9 mouse cellular contexts compared by ENCODE assay signal in genomic region chr13:23740910-23741309, GRCm38 (mm10). TPM values are rescaled to one million over a fixed set of nuclear protein-coding genes. Genes with fewer than 3 reads are reported as not detected.
DNase-seq lines count a peak whose midpoint lies in the region; ATAC-seq and TF ChIP-seq lines count a peak whose summit lies in the region.
"Had no signal": no experiment of that assay in that cellular context is flagged by ENCODE, and none has a peak within 500 bp of the region (broad histone marks: within the 10 kb centered on the region; RNA-seq: fewer than 3 reads in every experiment).

No protein-coding gene starts in this region.

- no peaks in the 10 kb centered on the region for H3K36me3 ChIP-seq in heart, embryonic 12.5 days
- H3K36me3 ChIP-seq in ES-Bruce4 (ENCODE audit: control insufficient read depth, insufficient read depth, low read length, poor library complexity, severe bottlenecking): no peaks in the 10 kb centered on the region
- no peaks in the 10 kb centered on the region for H3K36me3 ChIP-seq in heart, embryonic 16.5 days (ENCODE audit: control insufficient read depth, insufficient read depth)
- H3K36me3 ChIP-seq in liver, embryonic 14.5 days (replicated peaks; ENCODE audit: control insufficient read depth, insufficient read depth, low read depth): no peaks in the 10 kb centered on the region

- no peak for TF ChIP-seq POLR2A in ES-Bruce4 (IDR thresholded peaks at IDR 0.05; ENCODE audit: insufficient read depth, low read length)

- ATAC-seq in heart, embryonic 12.5 days (ENCODE audit: insufficient number of reproducible peaks, low FRiP score): no peak
- no peak for ATAC-seq in heart, embryonic 16.5 days (replicated peaks; ENCODE audit: extremely low read depth, insufficient read depth, low FRiP score)
- ATAC-seq in liver, embryonic 14.5 days (ENCODE audit: insufficient read depth): no peak
- ATAC-seq: Patski had no signal

- no peak for TF ChIP-seq CTCF in ES-Bruce4 (IDR thresholded peaks at IDR 0.05; ENCODE audit: low read depth, low read length)
- TF ChIP-seq CTCF in liver, embryonic 14.5 days (IDR thresholded peaks at IDR 0.05; ENCODE audit: low read depth): no peak

- peak overlapping the region; percentile 96 for H3K4me2 ChIP-seq in heart, embryonic 12.5 days
- H3K4me2 ChIP-seq in heart, embryonic 16.5 days (ENCODE audit: low read depth, low read length): peak overlapping the region; percentile 95
- peak overlapping the region; percentile 94 for H3K4me2 ChIP-seq in liver, embryonic 14.5 days (ENCODE audit: low read depth)

- H3K27me3 ChIP-seq in heart, embryonic 12.5 days (replicated peaks): no peaks in the 10 kb centered on the region
- no peaks in the 10 kb centered on the region for H3K27me3 ChIP-seq in ES-Bruce4 (ENCODE audit: control insufficient read depth, insufficient read depth, low read length, poor library complexity, severe bottlenecking)
- no peaks in the 10 kb centered on the region for H3K27me3 ChIP-seq in heart, embryonic 16.5 days (ENCODE audit: control insufficient read depth, insufficient read depth, low read length)
- no peaks in the 10 kb centered on the region for H3K27me3 ChIP-seq in liver, embryonic 14.5 days (ENCODE audit: control insufficient read depth, insufficient read depth, low read length)
- H3K27me3 ChIP-seq: Patski had no signal

- DNase-seq in heart, adult 9 months (ENCODE audit: low spot score in 2 of 2): no peak
- DNase-seq in liver, embryonic 14.5 days (ENCODE audit: low read depth in 3 of 3, low spot score in 3 of 3): no peak
- no peak for DNase-seq in left cerebral cortex, adult 9 months (ENCODE audit: low spot score in 2 of 2)
- no peak for DNase-seq in cerebellum, adult 18-20 months
- DNase-seq in gastrocnemius, postnatal 25 days: no peak

- no peak overlapping the region for H3K9ac ChIP-seq in heart, embryonic 12.5 days
- peak overlapping the region; percentile 83 for H3K9ac ChIP-seq in ES-Bruce4 (ENCODE audit: low read depth, poor library complexity, severe bottlenecking)
- H3K9ac ChIP-seq in heart, embryonic 16.5 days (ENCODE audit: low read length): no peak overlapping the region
- H3K9ac ChIP-seq in liver, embryonic 14.5 days (replicated peaks): peak overlapping the region; percentile 97

- H3K9me3 ChIP-seq in heart, embryonic 12.5 days (replicated peaks): no peaks in the 10 kb centered on the region
- no peaks in the 10 kb centered on the region for H3K9me3 ChIP-seq in ES-Bruce4 (replicated peaks; ENCODE audit: control insufficient read depth, insufficient read depth, low read length, poor library complexity, severe bottlenecking)
- no peaks in the 10 kb centered on the region for H3K9me3 ChIP-seq in heart, embryonic 16.5 days (replicated peaks; ENCODE audit: control insufficient read depth, low read length)
- no peaks in the 10 kb centered on the region for H3K9me3 ChIP-seq in liver, embryonic 14.5 days (ENCODE audit: control insufficient read depth, low read length)

- peaks cover 7% of the 10 kb centered on the region for H3K4me1 ChIP-seq in heart, embryonic 12.5 days (replicated peaks)
- H3K4me1 ChIP-seq in ES-Bruce4 (ENCODE audit: control insufficient read depth, insufficient read depth, low read length): no peaks in the 10 kb centered on the region
- H3K4me1 ChIP-seq in heart, embryonic 16.5 days (ENCODE audit: control insufficient read depth, insufficient read depth, low read length): peaks cover 18% of the 10 kb centered on the region
- H3K4me1 ChIP-seq in liver, embryonic 14.5 days (replicated peaks; ENCODE audit: control insufficient read depth in 2 of 2, insufficient read depth in 2 of 2, low read length in 1 of 2): peaks cover 16 to 24% of the 10 kb centered on the region in 2 experiments

- H3K4me3 ChIP-seq in heart, embryonic 12.5 days: 0 out of 2 replicates have a peak overlapping the region, but pooled peaks have one; percentile 4
- H3K4me3 ChIP-seq in ES-Bruce4 (ENCODE audit: low read depth, low read length): no peak overlapping the region
- H3K4me3 ChIP-seq in heart, embryonic 16.5 days (ENCODE audit: low read length): no peak overlapping the region
- peak overlapping the region; percentile 65 to 86; a peak in 3 of 4 replicates for H3K4me3 ChIP-seq in liver, embryonic 14.5 days (ENCODE audit: insufficient read depth in 1 of 2, low read depth in 2 of 2, low read length in 2 of 2)

- peak overlapping the region; percentile 100; the same call in 1 of the 2 replicates for H3K27ac ChIP-seq in heart, embryonic 12.5 days (ENCODE audit: poor library complexity, severe bottlenecking)
- peak overlapping the region; percentile 91 for H3K27ac ChIP-seq in ES-Bruce4 (ENCODE audit: insufficient read depth, low read length)
- peak overlapping the region; percentile 39 for H3K27ac ChIP-seq in heart, embryonic 16.5 days (ENCODE audit: low read length)
- peak overlapping the region; percentile 99 for H3K27ac ChIP-seq in liver, embryonic 14.5 days

- no peak for TF ChIP-seq EP300 in ES-Bruce4 (IDR thresholded peaks at IDR 0.05; ENCODE audit: insufficient read depth, low read depth, low read length)
- no peak for TF ChIP-seq EP300 in liver, embryonic 14.5 days (IDR thresholded peaks at IDR 0.05; ENCODE audit: low read depth)

- whole genome bisulfite sequencing in heart, embryonic 12.5 days: 49% methylated on average over 5 of the region's 5 CpGs
- WGBS in heart, embryonic 16.5 days: 54% methylated on average over 5 of the region's 5 CpGs
- 22% methylated on average over 5 of the region's 5 CpGs for WGBS in liver, embryonic 14.5 days (ENCODE audit: insufficient replicate concordance)

RNA-seq across cellular contexts. Expression of gene Hist1h1c, which starts 2.3 kb away (rescaled TPM):
- polyA plus RNA-seq in heart, embryonic 12.5 days (2016; fragmentation: Nextera tagmentation; extraction: Ambion mirVana): 36.5 and 41.9 TPM in 2 replicates
- polyA plus RNA-seq in ES-Bruce4 (2011; ENCODE audit: insufficient read depth, insufficient read length, low read depth, missing spikeins): 10.8 and 13.3 TPM in 2 replicates
- 38.0 and 38.5 TPM in 2 replicates for polyA plus RNA-seq in heart, embryonic 16.5 days (2015; fragmentation: Nextera tagmentation; extraction: Ambion mirVana)
- 37.4 and 46.8 TPM in 2 replicates for polyA plus RNA-seq in liver, embryonic 14.5 days (2012; rRNA removed)
- 72.5 and 86.6 TPM in 2 replicates for polyA plus RNA-seq in liver, embryonic 14.5 days (2014; fragmentation: Nextera tagmentation; extraction: Ambion mirVana)
- 100 to 1,000 TPM; 156 to 159 TPM for total RNA-seq in gastrocnemius, postnatal 25 days (2021)

RNA-seq across cellular contexts. Expression of gene Hist1h3c, which starts 4.5 kb away (rescaled TPM):
- polyA plus RNA-seq in heart, embryonic 12.5 days (2016; fragmentation: Nextera tagmentation; extraction: Ambion mirVana): 3.0 and 5.1 TPM in 2 replicates
- polyA plus RNA-seq in ES-Bruce4 (2011; ENCODE audit: insufficient read depth, insufficient read length, low read depth, missing spikeins): 3.6 and 8.6 TPM in 2 replicates
- 3.0 and 3.8 TPM in 2 replicates for polyA plus RNA-seq in heart, embryonic 16.5 days (2015; fragmentation: Nextera tagmentation; extraction: Ambion mirVana)
- polyA plus RNA-seq in liver, embryonic 14.5 days (2012; rRNA removed): 48.5 and 88.2 TPM in 2 replicates
- 3.6 and 5.7 TPM in 2 replicates for polyA plus RNA-seq in liver, embryonic 14.5 days (2014; fragmentation: Nextera tagmentation; extraction: Ambion mirVana)
- total RNA-seq in gastrocnemius, postnatal 25 days (2021): 1 to 10 TPM; 5.0 to 7.1 TPM

RNA-seq across cellular contexts. Expression of gene Hist1h2bb, which starts 5.6 kb away (rescaled TPM):
- 0.88 and 1.4 TPM in 2 replicates for polyA plus RNA-seq in heart, embryonic 12.5 days (2016; fragmentation: Nextera tagmentation; extraction: Ambion mirVana)
- polyA plus RNA-seq in ES-Bruce4 (2011; ENCODE audit: insufficient read depth, insufficient read length, low read depth, missing spikeins): 9.8 and 11.5 TPM in 2 replicates
- 0.98 and 2.2 TPM in 2 replicates for polyA plus RNA-seq in heart, embryonic 16.5 days (2015; fragmentation: Nextera tagmentation; extraction: Ambion mirVana)
- polyA plus RNA-seq in liver, embryonic 14.5 days (2012; rRNA removed): 20.0 and 34.0 TPM in 2 replicates
- polyA plus RNA-seq in liver, embryonic 14.5 days (2014; fragmentation: Nextera tagmentation; extraction: Ambion mirVana): 2.6 and 3.5 TPM in 2 replicates
- total RNA-seq in gastrocnemius, postnatal 25 days (2021): 10 to 100 TPM in 1 of 2 experiments, 1 to 10 TPM in 1; 5.9 to 10.7 TPM

RNA-seq across cellular contexts. Expression of gene Hist1h2ab, which starts 10.0 kb away (rescaled TPM):
- 16.7 and 20.9 TPM in 2 replicates for polyA plus RNA-seq in heart, embryonic 12.5 days (2016; fragmentation: Nextera tagmentation; extraction: Ambion mirVana)
- polyA plus RNA-seq in ES-Bruce4 (2011; ENCODE audit: insufficient read depth, insufficient read length, low read depth, missing spikeins): 11.9 and 17.9 TPM in 2 replicates
- polyA plus RNA-seq in heart, embryonic 16.5 days (2015; fragmentation: Nextera tagmentation; extraction: Ambion mirVana): 17.0 and 20.0 TPM in 2 replicates
- polyA plus RNA-seq in liver, embryonic 14.5 days (2012; rRNA removed): 45.2 and 45.3 TPM in 2 replicates
- polyA plus RNA-seq in liver, embryonic 14.5 days (2014; fragmentation: Nextera tagmentation; extraction: Ambion mirVana): 70.4 and 74.8 TPM in 2 replicates
- total RNA-seq in gastrocnemius, postnatal 25 days (2021): 10 to 100 TPM in 1 of 2 experiments, 1 to 10 TPM in 1; 9.5 to 11.0 TPM

RNA-seq across cellular contexts. Expression of gene Hist1h3b, which starts 11.2 kb away (rescaled TPM):
- 3.4 and 3.5 TPM in 2 replicates for polyA plus RNA-seq in heart, embryonic 12.5 days (2016; fragmentation: Nextera tagmentation; extraction: Ambion mirVana)
- polyA plus RNA-seq in ES-Bruce4 (2011; ENCODE audit: insufficient read depth, insufficient read length, low read depth, missing spikeins): 5.0 and 9.4 TPM in 2 replicates
- polyA plus RNA-seq in heart, embryonic 16.5 days (2015; fragmentation: Nextera tagmentation; extraction: Ambion mirVana): 3.2 and 5.0 TPM in 2 replicates
- polyA plus RNA-seq in liver, embryonic 14.5 days (2012; rRNA removed): 40.0 and 45.7 TPM in 2 replicates
- 8.9 and 11.4 TPM in 2 replicates for polyA plus RNA-seq in liver, embryonic 14.5 days (2014; fragmentation: Nextera tagmentation; extraction: Ambion mirVana)
- 10 to 100 TPM in 1 of 2 experiments, 1 to 10 TPM in 1; 9.6 to 17.3 TPM for total RNA-seq in gastrocnemius, postnatal 25 days (2021)

Comparison
In these comparisons a context has a peak if more than half of its experiments do, and no peak if none do; other contexts are left out.
1. H3K4me3 ChIP-seq: peak in heart, embryonic 12.5 days (single experiment) and liver, embryonic 14.5 days (2 of 2); none in ES-Bruce4 (single experiment) and heart, embryonic 16.5 days (single experiment).
2. H3K27ac ChIP-seq: peak in every context shown above with its lines; median percentile 100 in heart, embryonic 12.5 days; 99 in liver, embryonic 14.5 days; 91 in ES-Bruce4; 39 in heart, embryonic 16.5 days.
3. H3K9ac ChIP-seq: peak in ES-Bruce4 (single experiment) and liver, embryonic 14.5 days (single experiment); none in heart, embryonic 12.5 days (single experiment) and heart, embryonic 16.5 days (single experiment).
4. Peak in every context shown above with its lines, with median percentiles within 50 percentile points of each other: H3K4me2 ChIP-seq.